Mouse (Mus musculus) naive thymus-derived CD4-positive, alpha-beta T cell, adult 2 months (primary cell): ENCODE data around the gene Siah1b.

Experiments
- DNase-seq: peaks from one replicate; pipeline ENCODE4 v3.0.0-alpha.2; 2011; ENCODE audit warnings: low read depth

The Siah1b gene

GRCm38 (mm10) chrX:164076040-164076775 is at the start of gene Siah1b:
Siah1b (minus strand) TSS chrX:164076493.
- peak; percentile 95 for DNase-seq

DNA sequence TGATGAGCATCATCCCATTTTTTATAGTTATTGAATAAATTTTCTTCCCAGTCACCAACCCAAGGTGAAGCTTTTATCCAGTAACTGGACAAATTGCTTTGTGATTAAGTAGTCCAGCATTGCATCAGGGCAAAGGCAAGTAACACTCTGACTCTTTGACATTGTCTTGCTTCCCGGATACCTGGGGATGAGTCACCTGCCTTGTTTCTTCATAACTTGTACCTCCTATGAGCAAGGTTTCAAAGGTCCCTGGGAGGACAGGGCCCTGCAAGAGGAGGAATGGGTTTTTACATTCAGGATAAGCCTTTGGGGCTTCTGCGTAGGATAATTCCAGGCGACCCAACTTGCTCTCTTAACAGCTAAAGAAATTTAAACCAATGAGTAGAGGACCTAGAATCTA is 47.6 kb upstream of the Siah1b start:
- no peak for DNase-seq

DNA sequence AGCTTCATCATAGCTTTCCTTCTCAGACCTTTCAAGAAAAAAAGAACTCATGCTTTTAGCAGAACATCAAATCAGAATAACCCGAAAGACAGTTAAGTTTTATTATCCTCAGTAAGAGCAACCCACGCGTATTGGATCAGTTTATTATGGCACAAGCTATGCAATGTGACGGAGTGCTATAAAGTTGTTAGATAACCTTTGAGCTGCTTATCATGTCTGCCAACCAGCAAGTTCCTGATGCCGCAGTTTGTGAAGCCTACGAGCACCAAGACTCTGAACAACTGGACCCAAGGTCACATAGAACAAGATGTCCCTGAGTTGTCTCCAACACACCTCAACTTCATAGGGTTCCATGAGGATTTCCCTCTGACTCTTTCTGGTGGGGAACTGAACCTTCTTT is 37.5 kb upstream of the Siah1b start:
- DNase-seq: no peak

DNA sequence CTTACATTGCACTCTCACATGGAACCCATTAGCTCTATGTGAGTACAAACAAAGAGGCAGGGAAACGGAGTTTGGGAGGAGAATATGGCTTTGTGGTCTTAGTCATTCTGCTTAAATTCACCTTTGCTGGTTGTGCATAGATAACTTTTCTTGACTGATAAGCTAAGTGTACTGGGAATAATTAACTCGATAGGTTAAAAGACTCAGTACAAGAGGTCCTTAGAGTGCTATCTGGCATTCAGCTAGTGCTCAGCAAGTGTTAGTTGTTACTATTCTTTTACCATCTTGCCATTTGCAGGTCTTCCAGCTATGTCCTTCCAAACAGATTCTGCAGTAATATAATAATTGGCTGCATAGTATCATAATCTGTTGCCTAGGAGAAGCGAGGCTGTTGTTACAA is 34.9 kb upstream of the Siah1b start:
- no peak for DNase-seq

- no peak for DNase-seq
Measured at GRCm38 (mm10) chrX:164102656-164103055, 26.4 kb upstream of the Siah1b start.

- no peak for DNase-seq
Measured at GRCm38 (mm10) chrX:164102198-164102597, 25.9 kb upstream of the Siah1b start.

DNA sequence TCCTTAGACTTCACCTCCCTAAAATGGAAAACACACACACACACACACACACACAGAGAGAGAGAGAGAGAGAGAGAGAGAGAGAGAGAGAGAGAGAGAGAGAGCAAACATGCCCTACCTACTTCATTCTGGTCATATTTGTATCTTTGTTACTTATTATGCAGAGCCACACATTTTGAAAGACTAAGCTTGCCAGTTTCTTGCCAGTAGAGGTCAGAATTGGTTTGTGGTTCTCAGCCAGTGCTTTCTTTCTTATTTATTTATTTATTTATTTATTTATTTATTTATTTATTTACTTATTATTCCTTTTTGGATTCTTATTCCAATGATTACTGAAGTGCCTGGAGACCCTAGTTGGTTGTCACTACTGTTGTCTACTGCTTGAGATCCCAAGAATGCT is 25.2 kb upstream of the Siah1b start:
- DNase-seq: no peak

DNA sequence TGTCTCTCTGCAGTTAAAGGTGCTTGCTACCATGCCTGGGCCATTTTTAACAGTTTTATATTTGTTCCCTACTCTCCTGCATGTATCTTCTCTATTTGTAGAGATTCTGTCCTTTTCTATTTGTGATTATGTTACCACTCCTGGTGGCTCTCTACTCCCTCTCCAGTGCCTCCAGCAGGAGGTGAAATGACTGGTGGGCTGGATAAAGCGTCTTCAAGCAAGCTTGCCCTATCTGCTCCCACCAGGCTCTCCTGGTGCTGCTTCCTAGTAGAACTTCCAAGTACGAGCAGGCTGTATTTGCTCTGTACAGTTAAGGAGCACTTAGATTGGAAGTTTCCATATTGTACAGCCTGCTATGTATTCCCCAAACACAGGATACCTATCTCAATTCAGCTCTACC is 19.5 kb upstream of the Siah1b start:
- DNase-seq: no peak

GRCm38 (mm10) chrX:164093435-164093834 is 17.1 kb upstream of the Siah1b start:
- no peak for DNase-seq

GRCm38 (mm10) chrX:164092300-164093169 is 16.2 kb upstream of the Siah1b start:
- DNase-seq: no peak

DNA sequence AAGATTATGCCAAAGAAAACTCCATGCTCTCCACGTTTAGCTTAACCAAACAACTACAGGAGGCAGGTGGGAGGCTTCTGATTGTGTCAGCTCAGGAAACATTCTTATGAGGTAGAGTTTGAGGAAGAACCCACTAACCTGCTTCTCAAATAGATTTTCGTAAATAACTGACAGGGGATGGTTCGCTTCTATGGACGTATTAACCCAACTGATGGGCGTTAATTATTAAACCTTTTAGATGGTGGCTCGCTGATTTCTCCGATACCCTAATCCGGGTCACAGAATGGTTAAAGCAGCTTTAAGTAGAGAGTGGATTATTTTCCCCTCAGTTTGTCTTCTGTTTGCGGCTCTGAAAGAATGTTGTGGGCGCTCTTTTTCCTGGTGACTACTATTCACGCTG is 13.6 kb upstream of the Siah1b start:
- DNase-seq: no peak

- no peak for DNase-seq
Measured at GRCm38 (mm10) chrX:164088582-164088981, 12.3 kb upstream of the Siah1b start, which contains the start of gene Cltrn. Cltrn (plus strand) TSS chrX:164088830.

GRCm38 (mm10) chrX:164082030-164082429 is 5.7 kb upstream of the Siah1b start:
- DNase-seq: no peak

DNA sequence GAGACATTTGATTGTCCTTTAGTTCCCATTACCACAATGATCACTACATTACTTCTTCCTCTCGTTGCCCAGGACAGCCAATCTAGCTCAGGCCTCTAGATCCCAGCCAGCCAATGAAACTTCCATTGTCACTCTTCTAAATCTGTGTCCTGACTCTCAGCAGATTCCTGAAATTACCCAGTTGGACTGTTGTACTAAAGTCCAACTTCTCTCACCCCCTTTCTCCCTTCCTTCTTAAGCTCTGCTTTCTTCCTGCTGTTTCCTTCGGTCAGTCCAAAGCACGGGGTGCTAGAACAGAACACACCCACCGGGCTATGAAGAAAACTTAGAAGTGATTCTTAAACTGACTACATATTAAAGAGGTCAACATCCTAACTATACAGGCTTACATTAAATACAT is 7.3 kb downstream of the Siah1b start:
- no peak for DNase-seq

- DNase-seq: peak; percentile 77
Measured at GRCm38 (mm10) chrX:164066185-164066584, 10.1 kb downstream of the Siah1b start.

DNA sequence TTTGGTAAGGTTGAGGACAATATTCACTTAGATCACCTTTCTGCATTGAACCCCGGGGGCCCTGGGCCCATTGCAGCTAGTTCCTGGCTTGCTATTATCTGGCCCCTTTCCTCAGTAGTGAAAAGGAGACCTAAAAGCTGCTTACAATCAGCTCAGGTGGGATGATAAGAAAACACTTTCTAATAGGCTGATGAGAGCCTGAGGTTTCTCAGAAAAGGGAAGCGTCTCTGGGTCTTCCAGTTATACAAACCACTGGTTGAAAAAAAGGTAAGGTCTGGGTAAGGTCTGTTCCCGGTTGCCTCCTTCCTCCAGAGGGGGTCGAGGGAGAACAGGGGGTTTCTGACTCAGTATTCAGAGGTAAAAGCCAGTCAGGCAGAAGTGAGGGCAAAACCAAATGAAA is 17.2 kb downstream of the Siah1b start:
- no peak for DNase-seq

- DNase-seq: no peak
Measured at GRCm38 (mm10) chrX:164058523-164058922, 17.8 kb downstream of the Siah1b start.

DNA sequence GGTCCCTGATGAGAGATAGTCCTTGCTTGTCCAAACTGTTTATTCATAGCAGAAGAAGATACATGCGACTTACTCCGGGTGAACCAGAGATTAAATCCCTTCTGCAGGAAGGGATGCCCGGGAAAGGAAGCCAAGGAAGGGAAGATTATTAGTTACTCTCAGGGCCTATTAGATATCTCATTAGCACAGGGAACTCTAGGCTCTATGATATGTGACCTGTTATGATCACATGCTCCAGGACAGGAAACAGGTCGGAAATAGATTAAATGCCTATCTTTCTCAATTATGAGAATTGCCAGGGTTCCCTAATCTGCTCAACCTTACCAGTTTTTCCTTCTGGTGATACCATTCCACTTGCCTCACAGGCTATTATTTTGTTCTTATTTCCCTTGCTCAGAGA is 20.6 kb downstream of the Siah1b start:
- no peak for DNase-seq

DNA sequence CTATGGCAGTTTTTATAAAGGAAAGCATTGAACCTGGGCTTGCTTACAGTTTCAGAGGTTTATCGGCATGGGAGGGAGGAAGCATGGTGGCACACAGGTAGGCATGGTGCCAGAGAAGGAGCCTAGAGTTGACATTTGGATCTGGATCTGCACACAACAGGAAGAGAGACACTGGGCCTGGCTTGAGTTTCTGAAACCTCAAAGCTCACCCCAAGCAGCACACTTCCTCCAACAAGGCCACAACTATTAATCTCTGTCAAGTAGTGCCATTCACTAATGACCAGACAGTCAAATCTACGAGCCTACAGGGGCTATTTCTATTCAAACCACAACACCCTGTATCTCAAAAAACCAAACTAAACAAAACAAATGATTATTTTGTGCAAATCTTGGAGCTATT is 29.6 kb downstream of the Siah1b start:
- no peak for DNase-seq

GRCm38 (mm10) chrX:164042069-164042468 is 34.2 kb downstream of the Siah1b start:
- no peak for DNase-seq

- DNase-seq: no peak
Measured at GRCm38 (mm10) chrX:164038882-164039281, 37.4 kb downstream of the Siah1b start.

DNA sequence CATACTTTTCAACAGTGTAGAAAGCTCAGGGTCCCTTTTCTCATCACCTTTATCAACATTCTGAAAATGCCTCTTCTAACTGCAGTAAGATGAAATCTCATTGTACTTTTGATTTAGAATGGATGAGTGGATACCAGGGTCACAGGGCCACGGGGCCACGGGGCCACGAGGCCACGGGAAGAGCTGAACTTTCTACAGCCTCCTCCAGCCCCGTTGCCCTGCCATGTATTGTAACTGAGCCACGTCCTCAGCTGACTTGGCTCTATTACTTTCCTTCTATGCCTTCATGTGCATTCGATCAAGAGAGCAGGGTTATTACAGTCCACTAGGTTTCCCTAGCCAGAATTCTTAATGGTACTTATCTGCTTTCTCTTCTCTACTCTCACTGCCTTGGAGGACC is 40.4 kb downstream of the Siah1b start:
- no peak for DNase-seq

DNA sequence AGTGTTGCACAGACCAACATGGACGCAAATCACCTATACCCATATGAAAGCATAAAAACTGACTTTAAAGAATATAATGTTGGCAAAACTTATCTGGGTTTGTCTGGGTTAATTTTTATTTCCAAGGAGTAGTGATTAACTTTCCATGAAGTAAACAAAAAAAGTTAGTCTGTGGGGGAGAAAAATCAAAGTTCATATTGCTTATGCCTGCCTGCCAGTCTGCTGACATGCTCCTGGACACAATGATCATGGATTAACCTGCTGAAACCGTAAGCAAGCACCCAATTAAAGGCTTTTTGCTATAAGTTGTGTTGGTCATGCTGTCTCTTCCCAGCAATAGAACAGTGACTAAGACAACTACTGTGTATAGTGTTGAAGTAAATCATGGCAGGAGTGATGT is 40.9 kb downstream of the Siah1b start:
- DNase-seq: no peak
